Mouse (Mus musculus) C2C12 (cell line): ENCODE measurements around the gene Ndufaf3.

ENCODE experiments used
- CTCF ChIP-seq: IDR thresholded peaks from one replicate; pipeline ENCODE4 v1.5.1; 2011; ENCODE audit not compliant: control insufficient read depth, insufficient read depth, insufficient read length
- FOSL1 ChIP-seq: IDR thresholded peaks from one replicate; pipeline ENCODE4 v1.8.0; 2011; ENCODE audit warnings: mild to moderate bottlenecking, low read length; ENCODE audit not compliant: poor library complexity, insufficient read depth, severe bottlenecking
- MYOD1 ChIP-seq: IDR thresholded peaks from one replicate; pipeline ENCODE4 v1.6.1; 2011; ENCODE audit warnings: low read depth; ENCODE audit not compliant: control insufficient read depth, insufficient read length
- MYOG ChIP-seq: IDR thresholded peaks from one replicate; pipeline ENCODE4 v1.6.1; 2011; ENCODE audit not compliant: control insufficient read depth, insufficient read length; ENCODE audit errors: extremely low read depth
- USF1 ChIP-seq: IDR thresholded peaks from one replicate; pipeline ENCODE4 v1.6.1; 2011; ENCODE audit warnings: low read depth, mild to moderate bottlenecking, control low read depth, moderate library complexity

- TF ChIP-seq CTCF (no peak), MYOG (no peak), USF1 (no peak), MYOD1 (no peak), FOSL1 (no peak)
Measured at GRCm38 (mm10) chr9:108572321-108572720, 5.1 kb upstream of the Ndufaf3 start.
